Mouse (Mus musculus) ES-Bruce4 (cell line): ENCODE measurements around the gene Lifr.

Experiments used
- CTCF ChIP-seq: IDR thresholded peaks from one replicate; pipeline ENCODE4 v1.8.1; 2011; ENCODE audit warnings: low read depth, low read length
- POLR2A ChIP-seq: IDR thresholded peaks from one replicate; pipeline ENCODE4 v1.8.1; 2011; ENCODE audit warnings: low read length; ENCODE audit not compliant: insufficient read depth

GRCm38 (mm10) chr15:7047931-7048330, 42.5 kb upstream of the Lifr start:
- TF ChIP-seq CTCF (no peak), POLR2A (no peak)
